Mouse (Mus musculus): ENCODE measurements around the gene Syt16.

DNA sequence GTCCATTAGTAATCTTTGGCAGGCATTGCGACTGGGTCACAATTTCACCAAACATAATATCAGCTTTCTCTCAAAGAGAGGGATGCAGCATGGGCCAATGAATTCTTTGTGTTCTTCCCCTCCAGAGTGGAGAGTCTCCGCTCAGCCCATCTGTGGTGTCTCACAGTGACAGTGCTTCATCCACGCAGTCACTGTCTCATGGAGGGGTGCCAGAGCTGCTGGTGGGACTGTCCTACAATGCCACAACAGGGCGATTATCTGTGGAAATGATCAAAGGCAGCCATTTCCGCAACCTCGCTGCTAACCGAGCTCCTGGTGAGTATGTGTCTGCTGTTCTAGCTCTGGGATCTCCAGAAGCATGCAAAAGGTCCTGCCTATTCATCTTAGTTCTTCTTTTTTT is 240.6 kb downstream of the Syt16 start:
- TF ChIP-seq EP300 (IDR thresholded peaks at IDR 0.05; ENCODE audit: low read depth) (no peak), CTCF (IDR thresholded peaks at IDR 0.05; ENCODE audit: low read depth) (no peak)
